In the genomic region with DNA sequence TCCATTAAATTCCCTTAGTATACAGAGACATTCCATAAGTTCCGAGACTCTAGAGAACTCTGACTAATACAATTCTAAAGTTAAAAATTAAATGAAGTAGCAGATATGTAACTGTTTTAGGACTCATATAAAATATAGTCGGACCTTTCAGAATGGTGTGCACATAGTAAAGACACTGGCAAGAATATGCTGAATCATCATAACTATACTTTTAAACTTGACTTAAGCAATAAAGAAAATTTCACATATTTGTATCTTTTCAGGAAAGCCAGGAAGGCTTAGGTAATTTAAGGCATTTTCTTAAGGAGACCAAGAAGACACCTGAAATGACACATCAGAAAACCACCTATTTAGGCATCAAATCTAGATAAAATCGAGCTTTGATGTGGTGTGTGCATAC, we compare ENCODE assay signal across 16 mouse cellular contexts.
"Had no signal": no experiment of that assay in that cellular context is flagged by ENCODE, and none has a peak within 500 bp of the region (broad histone marks: within the 10 kb centered on the region; RNA-seq: fewer than 3 reads in every experiment).

No protein-coding gene starts in this region.

- H3K9ac ChIP-seq: neural tube, embryonic 13.5 days; neural tube, embryonic 15.5 days; stomach, embryonic 15.5 days had no signal

- DNase-seq: retina, postnatal 1 day; right cerebral cortex, adult 18-20 months; right cerebral cortex, postnatal 14 days; right cerebral cortex, postnatal 25 days; right cerebral cortex, postnatal 4 days; spleen, adult 18-20 months; thymus, adult 18-20 months; thymus, adult 2 months; thymus, postnatal 14 days; thymus, postnatal 25 days; thymus, postnatal 36 days; thymus, postnatal 4 days had no signal

- H3K27me3 ChIP-seq: neural tube, embryonic 13.5 days; neural tube, embryonic 15.5 days; stomach, embryonic 15.5 days had no signal

- H3K4me3 ChIP-seq: neural tube, embryonic 13.5 days; neural tube, embryonic 15.5 days; stomach, embryonic 15.5 days had no signal

- H3K4me2 ChIP-seq: neural tube, embryonic 13.5 days; neural tube, embryonic 15.5 days; stomach, embryonic 15.5 days had no signal

- H3K4me1 ChIP-seq: neural tube, embryonic 13.5 days; neural tube, embryonic 15.5 days; stomach, embryonic 15.5 days had no signal

- H3K27ac ChIP-seq: neural tube, embryonic 13.5 days; neural tube, embryonic 15.5 days; stomach, embryonic 15.5 days; stomach, postnatal 0 days had no signal

- H3K36me3 ChIP-seq: neural tube, embryonic 13.5 days; neural tube, embryonic 15.5 days; stomach, embryonic 15.5 days had no signal

- H3K9me3 ChIP-seq: neural tube, embryonic 13.5 days; neural tube, embryonic 15.5 days; stomach, embryonic 15.5 days had no signal
